Mouse (Mus musculus) olfactory bulb, adult 2 months (tissue): Measurements from ENCODE around the gene Dus2. TPM values are rescaled to one million over a fixed set of nuclear protein-coding genes. Genes with fewer than 3 reads are reported as not detected.
"Not testable (repeated sequence)": the region's sequence is repeated elsewhere in the genome, so short reads cannot be mapped to it uniquely, and the experiment has no call there.

Experiments
- H3K27ac ChIP-seq: fragments of 200-500 bp; 2 replicates; pipeline ENCODE4 v1.5.1; 2012; ENCODE audit warnings: low read depth, low read length; ENCODE audit not compliant: insufficient read depth
- H3K4me1 ChIP-seq: fragments of 200-500 bp; 2 replicates; pipeline ENCODE4 v1.6.1; 2012; ENCODE audit warnings: low read length; ENCODE audit not compliant: control insufficient read depth, insufficient read depth
- H3K4me3 ChIP-seq: fragments of 200-500 bp; 2 replicates; pipeline ENCODE4 v1.5.1; 2012; ENCODE audit warnings: mild to moderate bottlenecking, low read depth, low read length, moderate library complexity; ENCODE audit not compliant: insufficient read depth
- CTCF ChIP-seq: fragments of 200-500 bp; IDR thresholded peaks from 2 replicates; pipeline ENCODE4 v1.5.1; 2012; ENCODE audit warnings: low read depth, mild to moderate bottlenecking, low read length, moderate library complexity; ENCODE audit not compliant: insufficient read depth
- POLR2A ChIP-seq: fragments of 200-500 bp; IDR thresholded peaks from 2 replicates; pipeline ENCODE4 v1.6.1; 2012; ENCODE audit warnings: mild to moderate bottlenecking, low read depth, low read length, moderate library complexity; ENCODE audit not compliant: insufficient read depth
- WGBS: fragments of 180-500 bp; shearing (Covaris S2); methylation state at CpG from one replicate; pipeline ENCODE4 v1.1.7; 2018; 5-methylcytosine and 5-hydroxymethylcytosine counted together
- polyA plus RNA-seq: library from polyadenylated mRNA; stranded (reverse); fragments of >200 nt; gene quantifications from 2 replicates; pipeline ENCODE4 v1.2.4, GENCODE M21; 2012; ENCODE audit warnings: low replicate concordance; ENCODE audit not compliant: missing spikeins, insufficient read depth, insufficient read length

Gene Dus2
- polyA plus RNA-seq, 1 experiment = not detected

GRCm38 (mm10) chr8:106005875-106006274 lies 14.7 kb downstream of the Dus2 start, which contains the start of gene Dpep2nb:
Dpep2nb (minus strand) TSS chr8:106005975.
- Histone ChIP-seq H3K27ac (no peak within 1 kb of the TSS), H3K4me1 (peaks cover 12% of the 10 kb centered on the region), H3K4me3 (no peak within 1 kb of the TSS)
- no peak for TF ChIP-seq CTCF
- WGBS = 73% methylated on average over 4 of the region's 4 CpGs

GRCm38 (mm10) chr8:106006413-106006812 lies 15.3 kb downstream of the Dus2 start:
- peaks cover 12% of the 10 kb centered on the region for H3K4me1 ChIP-seq
- WGBS = 96% methylated on average over 4 of the region's 4 CpGs
- no peak overlapping the region for H3K4me3 ChIP-seq
- no peak overlapping the region for H3K27ac ChIP-seq
- no peak for TF ChIP-seq CTCF
- no peak for TF ChIP-seq POLR2A

GRCm38 (mm10) chr8:106007135-106007534 lies 16.0 kb downstream of the Dus2 start:
- peaks cover 12% of the 10 kb centered on the region for H3K4me1 ChIP-seq
- 76% methylated on average over 3 of the region's 3 CpGs for WGBS
- no peak for TF ChIP-seq POLR2A
- TF ChIP-seq CTCF = no peak
- H3K27ac ChIP-seq = no peak overlapping the region
- H3K4me3 ChIP-seq = no peak overlapping the region

GRCm38 (mm10) chr8:106007891-106008290 lies 16.8 kb downstream of the Dus2 start:
- WGBS = 68% methylated on average over 3 of the region's 3 CpGs
- H3K27ac ChIP-seq, H3K4me3 ChIP-seq: not testable (repeated sequence)
- peaks cover 12% of the 10 kb centered on the region for H3K4me1 ChIP-seq

- Histone ChIP-seq H3K4me3 (peak overlapping the region; percentile 93), H3K4me1 (peaks cover 12% of the 10 kb centered on the region), H3K27ac (peak overlapping the region; percentile 28; the same call in 1 of the 2 replicates)
- WGBS = 1% methylated on average over 74 of the region's 74 CpGs
- TF ChIP-seq CTCF (0 out of 2 replicates have a peak, but pooled peaks have one; percentile 4), POLR2A (peak; percentile 42; the same call in 1 of the 2 replicates)
Observed at GRCm38 (mm10) chr8:106010748-106011642, 19.9 kb downstream of the Dus2 start.

- 1% methylated on average over 6 of the region's 6 CpGs for WGBS
- no peak for TF ChIP-seq CTCF
- no peak for TF ChIP-seq POLR2A
- Histone ChIP-seq H3K4me3 (peak within 1 kb of the TSS; percentile 93), H3K4me1 (peaks cover 12% of the 10 kb centered on the region), H3K27ac (peak within 1 kb of the TSS; percentile 28; the same call in 1 of the 2 replicates)
Observed at GRCm38 (mm10) chr8:106011643-106011986, 20.5 kb downstream of the Dus2 start, which contains the start of gene Ddx28. Ddx28 (minus strand) TSS chr8:106011882.

- WGBS = 81% methylated on average over 8 of the region's 8 CpGs
- peaks cover 12% of the 10 kb centered on the region for H3K4me1 ChIP-seq
- H3K27ac ChIP-seq, H3K4me3 ChIP-seq: not testable (repeated sequence)
Observed at GRCm38 (mm10) chr8:106012203-106012602, 21.1 kb downstream of the Dus2 start.

- Histone ChIP-seq H3K27ac (no peak overlapping the region), H3K4me1 (no peaks in the 10 kb centered on the region), H3K4me3 (no peak overlapping the region)
- TF ChIP-seq POLR2A (no peak), CTCF (no peak)
- WGBS = 94% methylated on average over 6 of the region's 6 CpGs
Observed at GRCm38 (mm10) chr8:106016284-106016683, 25.1 kb downstream of the Dus2 start.

GRCm38 (mm10) chr8:106017130-106017529 lies 26.0 kb downstream of the Dus2 start:
- Histone ChIP-seq H3K4me3 (no peak overlapping the region), H3K27ac (no peak overlapping the region), H3K4me1 (no peaks in the 10 kb centered on the region)
- WGBS = 95% methylated on average over 7 of the region's 7 CpGs
- TF ChIP-seq POLR2A = no peak
- TF ChIP-seq CTCF = no peak

GRCm38 (mm10) chr8:106018039-106018438 lies 26.9 kb downstream of the Dus2 start:
- 92% methylated on average over 3 of the region's 3 CpGs for WGBS
- Histone ChIP-seq H3K4me1 (no peaks in the 10 kb centered on the region), H3K4me3 (no peak overlapping the region), H3K27ac (no peak overlapping the region)
- no peak for TF ChIP-seq POLR2A
- no peak for TF ChIP-seq CTCF
